Mouse (Mus musculus): ENCODE measurements around the gene Agpat2.

Gene Agpat2

GRCm38 (mm10) chr2:26595725-26596435 lies 8.3 kb downstream of the Agpat2 start:
- peak; percentile 14 for DNase-seq (ENCODE audit: low spot score)

- DNase-seq (ENCODE audit: low spot score), result no peak
These were observed 9.1 kb downstream of the Agpat2 start for GRCm38 (mm10) chr2:26594934-26595724.

GRCm38 (mm10) chr2:26594461-26594933 lies 9.7 kb downstream of the Agpat2 start:
- no peak for DNase-seq (ENCODE audit: low spot score)

GRCm38 (mm10) chr2:26594022-26594346 lies 10.2 kb downstream of the Agpat2 start:
- DNase-seq (ENCODE audit: low spot score), result peak; percentile 75

DNA sequence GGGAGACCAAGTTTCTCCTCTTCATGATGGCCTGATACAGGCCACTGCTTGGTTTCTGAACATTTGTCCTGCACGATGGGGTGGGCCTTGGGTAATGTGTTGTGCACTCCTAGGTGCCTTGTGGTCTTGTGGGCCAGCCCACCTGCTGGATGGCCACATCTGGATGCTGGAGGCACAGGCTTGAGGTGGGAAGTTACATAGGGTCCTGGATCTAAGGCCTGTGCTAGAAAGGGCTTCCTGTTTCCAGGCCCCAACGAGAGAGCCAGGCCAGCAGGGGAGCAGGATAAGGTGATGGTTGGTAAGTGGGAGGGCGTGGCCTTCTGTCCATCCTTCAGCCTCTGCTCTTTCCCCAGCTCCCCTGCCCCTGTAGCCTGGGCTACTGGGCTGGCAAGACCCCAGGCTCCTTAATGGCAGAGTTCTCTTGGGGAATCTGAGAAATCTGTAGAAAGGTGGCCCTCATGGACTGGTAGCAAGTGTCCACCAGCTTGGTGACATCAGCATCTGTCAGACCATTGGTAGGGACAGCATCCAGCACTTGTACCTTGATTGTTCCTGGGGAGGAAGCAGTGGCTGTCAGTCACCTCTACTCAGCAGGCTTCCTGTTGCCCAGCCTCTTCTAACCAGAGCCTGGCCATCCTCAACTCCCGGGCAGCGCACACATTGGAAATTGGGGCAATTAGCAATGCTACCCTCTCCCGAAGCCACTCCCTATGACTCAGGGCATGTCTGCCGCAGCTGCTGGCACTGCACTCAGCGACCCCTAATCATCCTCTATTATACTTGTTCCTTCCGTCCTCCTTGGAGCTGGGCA lies 10.8 kb downstream of the Agpat2 start:
- no peak for DNase-seq (ENCODE audit: low spot score)

DNA sequence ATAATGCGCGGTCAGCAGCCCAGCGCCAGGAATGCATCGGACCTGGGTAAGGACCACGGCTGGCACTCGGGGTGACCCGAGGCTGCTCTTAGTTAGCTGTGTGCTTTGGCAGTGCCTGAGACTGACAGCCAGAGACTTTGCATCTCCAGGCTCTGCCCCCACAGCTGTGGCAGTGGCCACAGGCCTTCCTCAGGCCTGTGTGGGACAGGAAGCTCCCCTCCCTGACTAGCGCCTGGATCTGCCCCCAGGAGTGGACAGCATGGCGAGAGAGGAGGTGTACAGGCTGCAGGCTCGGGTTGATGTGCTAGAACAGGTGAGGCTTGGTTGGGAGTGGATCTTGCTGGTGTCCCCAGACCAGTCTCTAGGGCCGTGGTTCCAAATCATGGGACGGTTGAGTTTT lies 12.8 kb downstream of the Agpat2 start:
- DNase-seq (ENCODE audit: low spot score), result no peak

DNA sequence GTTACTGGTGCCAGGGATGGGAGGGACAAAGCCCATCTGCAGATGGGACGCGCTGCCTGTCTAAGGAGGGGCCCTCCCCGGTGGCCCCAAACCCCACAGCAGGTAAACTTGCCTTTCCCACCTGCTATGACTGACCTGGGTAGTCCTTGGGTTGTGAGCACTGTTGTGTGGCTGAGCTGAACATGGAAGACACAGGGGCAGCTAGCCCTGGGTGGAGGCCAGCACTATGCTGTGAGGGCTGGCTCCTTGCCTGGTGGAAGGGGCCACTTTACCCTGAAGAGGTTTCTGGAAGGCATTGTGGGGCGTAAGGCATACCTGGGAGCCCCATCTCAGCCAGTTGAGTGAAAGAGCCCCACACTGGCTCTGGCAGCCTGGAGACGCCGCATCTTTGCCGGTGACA lies 13.3 kb downstream of the Agpat2 start:
- no peak for DNase-seq (ENCODE audit: low spot score)

DNA sequence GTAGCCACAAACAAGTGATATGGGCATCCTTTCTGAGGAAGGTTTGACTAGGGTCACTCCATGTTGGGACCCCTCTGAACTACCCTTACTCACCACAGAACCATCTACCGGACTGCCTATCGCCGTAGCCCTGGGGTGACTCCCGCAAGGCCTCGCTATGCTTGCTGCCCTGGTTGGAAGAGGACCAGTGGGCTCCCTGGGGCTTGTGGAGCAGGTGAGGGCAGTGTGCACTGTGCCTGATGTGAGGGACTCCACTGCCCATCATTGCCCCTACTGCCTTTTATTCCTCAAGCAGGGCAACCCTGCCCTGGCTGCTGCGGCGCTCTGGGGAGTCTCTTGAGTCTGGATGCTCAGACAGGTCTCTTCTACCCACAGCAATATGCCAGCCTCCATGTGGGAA lies 13.9 kb downstream of the Agpat2 start:
- no peak for DNase-seq (ENCODE audit: low spot score)

GRCm38 (mm10) chr2:26589284-26589683 lies 14.9 kb downstream of the Agpat2 start:
- DNase-seq (ENCODE audit: low spot score), result no peak

- DNase-seq (ENCODE audit: low spot score), result no peak
These were observed 15.6 kb downstream of the Agpat2 start for GRCm38 (mm10) chr2:26588573-26588972.

DNA sequence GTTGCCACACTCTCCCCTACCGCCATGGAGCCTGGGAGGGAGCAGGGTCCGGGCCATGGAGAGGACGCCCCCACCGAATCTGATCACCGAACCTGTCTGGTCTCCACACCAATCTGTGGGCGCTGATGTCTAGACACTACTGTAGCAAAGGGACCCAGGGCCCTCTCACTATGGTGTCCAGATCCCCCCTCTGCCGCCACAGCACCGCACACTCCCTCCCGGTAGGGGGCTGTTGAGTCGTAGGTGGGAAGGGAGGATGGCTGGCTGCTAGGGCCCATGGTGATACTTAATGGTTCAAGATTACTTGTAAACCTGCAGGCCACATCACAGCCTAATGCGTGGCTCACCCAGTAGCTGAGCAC lies 17.2 kb downstream of the Agpat2 start:
- peak; percentile 30 for DNase-seq (ENCODE audit: low spot score)

- peak; percentile 34 for DNase-seq (ENCODE audit: low spot score)
These were observed 17.7 kb downstream of the Agpat2 start, which contains the start of gene Gm20532 for GRCm38 (mm10) chr2:26586294-26587043. Gm20532 (plus strand) TSS chr2:26586639.

GRCm38 (mm10) chr2:26585713-26586112 lies 18.5 kb downstream of the Agpat2 start:
- no peak for DNase-seq (ENCODE audit: low spot score)

DNA sequence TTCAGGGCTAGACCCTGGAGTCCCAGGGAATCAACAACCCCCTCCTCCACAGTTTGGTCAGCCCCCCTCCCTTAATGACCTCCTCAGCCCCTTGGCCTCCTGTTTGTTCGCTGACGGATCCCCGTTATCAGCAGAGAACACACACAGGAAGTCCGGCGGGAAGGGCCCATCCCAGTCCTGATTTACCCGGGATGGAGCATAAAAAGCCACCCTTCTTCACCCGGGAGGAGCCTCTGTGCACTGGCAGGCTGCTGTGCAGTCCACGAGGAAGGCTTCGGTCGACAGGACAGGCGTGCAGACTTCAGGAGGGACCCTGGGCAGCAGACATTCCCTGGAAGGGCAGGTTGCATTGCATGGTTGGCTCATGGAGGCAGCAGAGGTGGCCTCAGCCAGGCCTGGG lies 20.6 kb downstream of the Agpat2 start:
- DNase-seq (ENCODE audit: low spot score), result no peak

GRCm38 (mm10) chr2:26582741-26583140 lies 21.5 kb downstream of the Agpat2 start:
- DNase-seq (ENCODE audit: low spot score), result no peak

GRCm38 (mm10) chr2:26582203-26582602 lies 22.0 kb downstream of the Agpat2 start:
- no peak for DNase-seq (ENCODE audit: low spot score)

- DNase-seq (ENCODE audit: low spot score), result no peak
These were observed 23.5 kb downstream of the Agpat2 start for GRCm38 (mm10) chr2:26580751-26581150.

GRCm38 (mm10) chr2:26579714-26580113 lies 24.5 kb downstream of the Agpat2 start, which contains the start of gene Egfl7:
Egfl7 (plus strand) TSS chr2:26580014.
- no peak for DNase-seq (ENCODE audit: low spot score)

GRCm38 (mm10) chr2:26578369-26578768 lies 25.8 kb downstream of the Agpat2 start:
- peak; percentile 8 for DNase-seq (ENCODE audit: low spot score)

- no peak for DNase-seq (ENCODE audit: low spot score)
These were observed 27.8 kb downstream of the Agpat2 start for GRCm38 (mm10) chr2:26576462-26576861.

GRCm38 (mm10) chr2:26575865-26576264 lies 28.4 kb downstream of the Agpat2 start:
- DNase-seq (ENCODE audit: low spot score), result no peak

DNA sequence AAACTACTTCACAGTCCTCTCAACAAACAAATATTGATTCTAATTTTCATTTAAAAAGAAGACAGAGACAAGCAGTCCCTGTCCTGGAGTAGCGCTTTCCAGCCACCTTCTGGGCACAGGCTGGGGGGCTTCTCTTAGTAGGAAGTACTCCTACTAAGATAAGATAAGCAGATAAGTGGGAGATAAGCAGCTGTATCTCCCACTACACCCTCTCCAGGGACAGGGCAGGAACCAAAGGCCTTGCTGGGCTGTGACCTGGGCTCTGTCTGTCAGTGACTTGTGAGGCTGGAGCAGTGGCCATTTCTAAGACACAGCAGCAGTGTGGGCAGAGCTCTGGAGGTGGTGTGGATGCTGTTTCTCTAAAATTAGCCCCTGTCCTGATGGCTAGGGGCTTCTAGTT lies 28.8 kb downstream of the Agpat2 start:
- no peak for DNase-seq (ENCODE audit: low spot score)
